Mouse (Mus musculus) E14TG2a.4 (cell line): ENCODE measurements around the gene Sema5a.

ENCODE experiments used
- H3K27me3 ChIP-seq: 2 replicates; pipeline ENCODE4 v1.6.1; 2014; ENCODE audit warnings: low read length, control low read depth; ENCODE audit not compliant: insufficient read depth
- H3K36me3 ChIP-seq: 2 replicates; pipeline ENCODE4 v1.6.1; 2014; ENCODE audit warnings: low read length, control low read depth; ENCODE audit not compliant: insufficient read depth
- H3K4me1 ChIP-seq: replicated peaks from 2 replicates; pipeline ENCODE4 v1.6.1; 2014; ENCODE audit warnings: low read depth, low read length, control low read depth
- H3K4me3 ChIP-seq: replicated peaks from 2 replicates; pipeline ENCODE4 v1.5.1; 2014; ENCODE audit warnings: mild to moderate bottlenecking, low read length
- H3K9me3 ChIP-seq: 2 replicates; pipeline ENCODE4 v1.6.1; 2014; ENCODE audit warnings: low read length, control low read depth
- CTCF ChIP-seq: conservative IDR thresholded peaks from 2 replicates; pipeline ENCODE4 v1.5.1; 2014; ENCODE audit warnings: low read length
- NANOG ChIP-seq: IDR thresholded peaks from 2 replicates; pipeline ENCODE4 v1.6.1; 2014; ENCODE audit warnings: borderline replicate concordance, low read length, mixed read lengths
- POU5F1 ChIP-seq: IDR thresholded peaks from 2 replicates; pipeline ENCODE4 v1.6.1; 2014; ENCODE audit warnings: low read length, borderline replicate concordance

Gene Sema5a

DNA sequence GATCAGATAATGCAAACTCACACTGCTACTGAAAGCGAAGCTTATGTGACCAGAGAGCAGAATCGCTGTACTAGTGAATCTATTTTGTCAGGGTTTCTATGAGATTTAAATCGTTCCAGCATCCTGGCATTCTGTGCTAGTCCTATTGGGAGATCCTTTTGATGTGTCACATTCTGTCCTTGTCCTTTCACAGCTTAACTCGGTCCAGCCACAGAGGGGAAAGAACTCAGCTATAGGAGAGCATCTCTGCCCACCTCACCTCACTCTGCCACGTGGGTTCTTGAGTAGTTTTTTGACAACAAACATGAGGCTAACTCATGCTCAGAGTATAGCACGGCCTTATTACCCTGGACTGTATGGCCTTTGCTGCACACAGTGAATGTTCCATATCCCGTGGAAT, 302.1 kb downstream of the Sema5a start:
- no peaks in the 10 kb centered on the region for H3K36me3 ChIP-seq
- H3K27me3 ChIP-seq, result no peaks in the 10 kb centered on the region
- H3K4me3 ChIP-seq, result no peak overlapping the region
- H3K9me3 ChIP-seq, result no peaks in the 10 kb centered on the region
- TF ChIP-seq CTCF (no peak), POU5F1 (no peak), NANOG (no peak)
- H3K4me1 ChIP-seq, result no peaks in the 10 kb centered on the region

DNA sequence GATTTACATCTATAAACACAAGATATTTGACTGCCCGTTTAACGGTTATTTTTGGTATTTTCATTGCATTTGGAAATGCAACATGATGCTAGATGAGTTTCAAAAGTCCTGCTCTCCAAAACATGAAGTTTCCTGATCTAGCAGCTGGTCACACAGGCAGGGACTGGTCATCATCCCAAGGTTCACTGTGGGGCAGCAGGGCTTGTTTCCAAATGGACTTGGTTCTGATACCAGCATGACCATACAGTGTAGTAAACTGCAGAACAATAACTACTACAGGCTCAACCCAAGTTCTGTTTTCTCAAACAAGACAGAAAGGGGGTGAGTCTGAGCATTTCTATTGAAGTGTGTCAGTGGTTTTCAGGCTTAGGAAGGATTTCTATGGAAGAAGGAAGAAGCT, 314.3 kb downstream of the Sema5a start:
- Histone ChIP-seq H3K9me3 (no peaks in the 10 kb centered on the region), H3K36me3 (no peaks in the 10 kb centered on the region), H3K4me3 (no peak overlapping the region), H3K27me3 (no peaks in the 10 kb centered on the region), H3K4me1 (no peaks in the 10 kb centered on the region)
- TF ChIP-seq NANOG (no peak), CTCF (no peak), POU5F1 (no peak)

GRCm38 (mm10) chr15:32562600-32562999, 318.0 kb downstream of the Sema5a start:
- Histone ChIP-seq H3K36me3 (no peaks in the 10 kb centered on the region), H3K4me3 (no peak overlapping the region)
- TF ChIP-seq POU5F1 (no peak), CTCF (no peak), NANOG (no peak)

GRCm38 (mm10) chr15:32568181-32568857, 323.7 kb downstream of the Sema5a start:
- H3K4me1 ChIP-seq, result no peaks in the 10 kb centered on the region
- no peaks in the 10 kb centered on the region for H3K36me3 ChIP-seq
- no peaks in the 10 kb centered on the region; the same call in 1 of the 2 replicates for H3K27me3 ChIP-seq
- H3K9me3 ChIP-seq, result no peaks in the 10 kb centered on the region
- H3K4me3 ChIP-seq, result no peak overlapping the region
- TF ChIP-seq NANOG, result no peak
- TF ChIP-seq POU5F1, result no peak
- TF ChIP-seq CTCF, result peak; percentile 12; the same call in 1 of the 2 replicates

More at GRCm38 (mm10) chr15:32562600-32562999, 318.0 kb downstream of the Sema5a start:
- Histone ChIP-seq H3K27me3 (no peaks in the 10 kb centered on the region), H3K4me1 (no peaks in the 10 kb centered on the region), H3K9me3 (no peaks in the 10 kb centered on the region)

GRCm38 (mm10) chr15:32568858-32569387, 324.3 kb downstream of the Sema5a start:
- Histone ChIP-seq H3K36me3 (no peaks in the 10 kb centered on the region), H3K27me3 (no peaks in the 10 kb centered on the region; the same call in 1 of the 2 replicates), H3K4me3 (no peak overlapping the region), H3K4me1 (no peaks in the 10 kb centered on the region), H3K9me3 (no peaks in the 10 kb centered on the region)
- no peak for TF ChIP-seq CTCF
- no peak for TF ChIP-seq POU5F1
- no peak for TF ChIP-seq NANOG

GRCm38 (mm10) chr15:32574327-32574726, 329.7 kb downstream of the Sema5a start:
- no peaks in the 10 kb centered on the region for H3K36me3 ChIP-seq
- H3K27me3 ChIP-seq, result no peaks in the 10 kb centered on the region
- no peaks in the 10 kb centered on the region for H3K4me1 ChIP-seq
- no peaks in the 10 kb centered on the region for H3K9me3 ChIP-seq
- TF ChIP-seq CTCF (no peak), POU5F1 (no peak), NANOG (no peak)
- H3K4me3 ChIP-seq, result no peak overlapping the region

DNA sequence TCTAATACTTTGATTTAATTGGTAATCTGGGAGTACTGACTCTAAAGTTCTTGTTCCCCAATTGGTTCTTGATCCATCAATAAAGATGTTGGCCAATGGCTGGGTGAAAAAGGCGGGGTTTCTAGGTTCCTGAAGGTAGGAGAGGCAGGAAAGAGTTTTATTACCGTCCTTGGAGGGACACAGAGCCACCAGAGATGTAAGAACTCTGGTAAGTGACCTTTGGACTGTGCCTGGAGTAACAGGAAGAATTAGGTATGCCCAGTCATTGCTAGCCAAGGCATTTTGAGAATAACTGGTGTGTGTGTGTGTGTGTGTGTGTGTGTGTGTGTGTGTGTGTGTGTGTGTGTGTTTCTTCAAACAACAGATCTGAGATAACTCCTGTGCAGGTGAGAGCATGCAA, 330.6 kb downstream of the Sema5a start:
- TF ChIP-seq CTCF (no peak), POU5F1 (no peak), NANOG (no peak)
- no peaks in the 10 kb centered on the region for H3K4me1 ChIP-seq
- no peaks in the 10 kb centered on the region for H3K9me3 ChIP-seq
- H3K27me3 ChIP-seq, result no peaks in the 10 kb centered on the region
- H3K36me3 ChIP-seq, result no peaks in the 10 kb centered on the region
- H3K4me3 ChIP-seq, result no peak overlapping the region

DNA sequence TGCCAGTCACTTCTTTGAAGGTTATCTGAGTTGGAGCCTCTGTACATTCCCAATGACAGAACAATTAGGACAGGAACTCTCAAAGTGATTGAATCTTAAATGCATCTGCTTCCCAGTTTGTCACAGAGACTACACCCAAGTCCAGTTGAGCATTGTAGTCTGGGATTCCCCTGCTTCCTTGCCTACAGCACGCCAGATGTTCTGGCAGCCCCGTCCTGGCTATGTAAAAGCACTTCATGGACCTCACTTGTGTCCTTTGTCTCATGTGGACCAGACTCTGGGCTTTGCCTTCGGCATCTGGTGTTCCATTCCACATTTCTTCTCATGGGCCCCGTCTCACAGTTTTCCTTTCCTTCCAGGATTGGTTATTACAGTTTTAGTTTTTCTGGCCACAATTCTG, 334.7 kb downstream of the Sema5a start:
- Histone ChIP-seq H3K36me3 (no peaks in the 10 kb centered on the region), H3K27me3 (no peaks in the 10 kb centered on the region), H3K4me1 (no peaks in the 10 kb centered on the region), H3K4me3 (no peak overlapping the region), H3K9me3 (peaks cover 4% of the 10 kb centered on the region; the same call in 1 of the 2 replicates)
- TF ChIP-seq CTCF (no peak), NANOG (no peak), POU5F1 (no peak)

- Histone ChIP-seq H3K36me3 (no peaks in the 10 kb centered on the region), H3K4me3 (no peak overlapping the region), H3K9me3 (no peaks in the 10 kb centered on the region), H3K4me1 (no peaks in the 10 kb centered on the region), H3K27me3 (no peaks in the 10 kb centered on the region)
- TF ChIP-seq NANOG, result no peak
- no peak for TF ChIP-seq CTCF
- TF ChIP-seq POU5F1, result no peak
These were observed 346.0 kb downstream of the Sema5a start for GRCm38 (mm10) chr15:32590641-32591040.
